In the genomic region with DNA sequence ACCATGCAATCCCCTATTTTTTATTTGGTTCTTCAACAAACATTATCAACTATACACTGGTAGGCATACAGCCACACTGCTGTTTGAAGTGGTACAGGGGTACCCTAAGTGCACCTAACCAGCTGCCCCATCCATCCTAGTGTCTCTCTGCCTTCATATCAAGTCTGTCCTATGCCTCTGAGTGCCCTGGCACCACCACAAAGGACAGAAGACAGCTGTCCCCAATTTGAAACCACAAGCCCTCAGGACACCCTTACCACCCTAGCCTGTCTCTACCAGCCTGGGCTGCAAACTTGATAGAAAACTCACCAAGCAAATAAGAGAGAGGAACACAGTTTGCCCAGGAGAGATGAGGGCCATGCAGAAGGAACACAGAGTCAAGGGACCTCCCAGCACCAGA, we compare ENCODE assay signal across 23 mouse cellular contexts. TPM values are rescaled to one million over a fixed set of nuclear protein-coding genes. Genes with fewer than 3 reads are reported as not detected.
DNase-seq lines count a peak whose midpoint lies in the region; ATAC-seq and TF ChIP-seq lines count a peak whose summit lies in the region.
"Had no signal": no experiment of that assay in that cellular context is flagged by ENCODE, and none has a peak within 500 bp of the region (broad histone marks: within the 10 kb centered on the region; RNA-seq: fewer than 3 reads in every experiment).

No protein-coding gene starts in this region.

- H3K9me3 ChIP-seq in forebrain, embryonic 10.5 days, result no peaks in the 10 kb centered on the region
- H3K9me3 ChIP-seq in forebrain, embryonic 14.5 days (replicated peaks; ENCODE audit: control insufficient read depth, low read length), result no peaks in the 10 kb centered on the region
- H3K9me3 ChIP-seq in hindbrain, embryonic 10.5 days, result no peaks in the 10 kb centered on the region
- no peaks in the 10 kb centered on the region for H3K9me3 ChIP-seq in hindbrain, embryonic 16.5 days (ENCODE audit: control insufficient read depth, low read length)
- H3K9me3 ChIP-seq in liver, embryonic 13.5 days (replicated peaks), result no peaks in the 10 kb centered on the region
- no peaks in the 10 kb centered on the region for H3K9me3 ChIP-seq in liver, embryonic 12.5 days (replicated peaks)
- H3K9me3 ChIP-seq: embryonic facial prominence, embryonic 10.5 days; embryonic facial prominence, embryonic 12.5 days; forebrain, embryonic 12.5 days; forebrain, embryonic 15.5 days; G1E had no signal

- no peak overlapping the region for H3ac ChIP-seq in myocyte (ENCODE audit: control insufficient read depth, insufficient read length)

- H3K4me2 ChIP-seq in forebrain, embryonic 14.5 days (ENCODE audit: low read length), result no peak overlapping the region
- H3K4me2 ChIP-seq in hindbrain, embryonic 16.5 days (ENCODE audit: low read length), result no peak overlapping the region
- no peak overlapping the region for H3K4me2 ChIP-seq in liver, embryonic 13.5 days
- H3K4me2 ChIP-seq in liver, embryonic 12.5 days, result no peak overlapping the region
- no peak overlapping the region for H3K4me2 ChIP-seq in myocyte (ENCODE audit: low read depth)
- H3K4me2 ChIP-seq: embryonic facial prominence, embryonic 12.5 days; forebrain, embryonic 12.5 days; forebrain, embryonic 15.5 days had no signal

- 0 out of 2 replicates have a peak overlapping the region, but pooled peaks have one; percentile 13 for H3K27ac ChIP-seq in forebrain, embryonic 10.5 days
- no peak overlapping the region for H3K27ac ChIP-seq in forebrain, embryonic 14.5 days (ENCODE audit: low read depth, low read length)
- H3K27ac ChIP-seq in hindbrain, embryonic 10.5 days, result 0 out of 2 replicates have a peak overlapping the region, but pooled peaks have one; percentile 5
- no peak overlapping the region for H3K27ac ChIP-seq in hindbrain, embryonic 16.5 days (ENCODE audit: low read depth, low read length)
- no peak overlapping the region for H3K27ac ChIP-seq in liver, embryonic 13.5 days
- H3K27ac ChIP-seq in liver, embryonic 12.5 days, result no peak overlapping the region
- H3K27ac ChIP-seq: embryonic facial prominence, embryonic 10.5 days; embryonic facial prominence, embryonic 12.5 days; forebrain, embryonic 12.5 days; forebrain, embryonic 15.5 days had no signal

- no peaks in the 10 kb centered on the region for H3K79me2 ChIP-seq in myocyte (ENCODE audit: control insufficient read depth, insufficient read depth)

- H3K36me3 ChIP-seq in forebrain, embryonic 10.5 days (replicated peaks), result peaks cover 91% of the 10 kb centered on the region
- peaks cover 8% of the 10 kb centered on the region; the same call in 1 of the 2 replicates for H3K36me3 ChIP-seq in forebrain, embryonic 14.5 days (ENCODE audit: control insufficient read depth, insufficient read depth, low read length)
- peaks cover 48% of the 10 kb centered on the region for H3K36me3 ChIP-seq in hindbrain, embryonic 10.5 days
- H3K36me3 ChIP-seq in hindbrain, embryonic 16.5 days (ENCODE audit: control insufficient read depth, insufficient read depth, low read length), result no peaks in the 10 kb centered on the region
- H3K36me3 ChIP-seq in liver, embryonic 13.5 days, result peaks cover 48% of the 10 kb centered on the region
- H3K36me3 ChIP-seq in liver, embryonic 12.5 days, result peaks cover 57% of the 10 kb centered on the region
- H3K36me3 ChIP-seq in myocyte (ENCODE audit: control insufficient read depth, insufficient read depth), result no peaks in the 10 kb centered on the region
- H3K36me3 ChIP-seq: embryonic facial prominence, embryonic 12.5 days; forebrain, embryonic 15.5 days had no signal

- no peak overlapping the region for H3K4me3 ChIP-seq in forebrain, embryonic 10.5 days
- H3K4me3 ChIP-seq in forebrain, embryonic 14.5 days (ENCODE audit: low read depth, low read length), result no peak overlapping the region
- H3K4me3 ChIP-seq in hindbrain, embryonic 10.5 days, result no peak overlapping the region
- no peak overlapping the region for H3K4me3 ChIP-seq in hindbrain, embryonic 16.5 days (ENCODE audit: low read length)
- no peak overlapping the region for H3K4me3 ChIP-seq in liver, embryonic 13.5 days (replicated peaks)
- H3K4me3 ChIP-seq in liver, embryonic 12.5 days, result no peak overlapping the region
- H3K4me3 ChIP-seq in myocyte, result no peak overlapping the region
- H3K4me3 ChIP-seq: embryonic facial prominence, embryonic 10.5 days; embryonic facial prominence, embryonic 12.5 days; forebrain, embryonic 12.5 days; forebrain, embryonic 15.5 days had no signal

- TF ChIP-seq POLR2A in myocyte (IDR thresholded peaks at IDR 0.05; ENCODE audit: insufficient read length, low read depth), result no peak

- ATAC-seq in forebrain, embryonic 14.5 days, result no peak
- no peak for ATAC-seq in hindbrain, embryonic 16.5 days
- ATAC-seq in liver, embryonic 13.5 days (ENCODE audit: low read depth), result no peak
- no peak for ATAC-seq in liver, embryonic 12.5 days
- ATAC-seq: forebrain, embryonic 15.5 days; Patski had no signal

- no peak for DNase-seq in forebrain, embryonic 10.5 days (ENCODE audit: extremely low spot score, low spot score)
- no peak for DNase-seq in forebrain, embryonic 14.5 days (ENCODE audit: low spot score)
- DNase-seq in hindbrain, embryonic 10.5 days (ENCODE audit: low spot score), result no peak
- DNase-seq in liver, embryonic 13.5 days, result no peak
- DNase-seq: adrenal gland, adult 8-10 months; adrenal gland, postnatal 14 days; adrenal gland, postnatal 36 days; B cell, adult 2 months; cerebellum, adult 11-12 months; cerebellum, adult 2 months; cerebellum, adult 9-10 months; cerebellum, postnatal 10 days; cerebellum, postnatal 25 days had no signal

- H3K4me1 ChIP-seq in forebrain, embryonic 10.5 days, result peaks cover 4% of the 10 kb centered on the region; the same call in 1 of the 2 replicates
- H3K4me1 ChIP-seq in forebrain, embryonic 14.5 days (ENCODE audit: control insufficient read depth, insufficient read depth, low read length), result peaks cover 5% of the 10 kb centered on the region; the same call in 1 of the 2 replicates
- peaks cover 37% of the 10 kb centered on the region for H3K4me1 ChIP-seq in hindbrain, embryonic 10.5 days (replicated peaks)
- peaks cover 7% of the 10 kb centered on the region for H3K4me1 ChIP-seq in hindbrain, embryonic 16.5 days (ENCODE audit: control insufficient read depth, insufficient read depth, low read depth, low read length)
- H3K4me1 ChIP-seq in liver, embryonic 13.5 days (replicated peaks), result peaks cover 6% of the 10 kb centered on the region
- peaks cover 11% of the 10 kb centered on the region for H3K4me1 ChIP-seq in liver, embryonic 12.5 days
- H3K4me1 ChIP-seq: embryonic facial prominence, embryonic 12.5 days had no signal

- H3K27me3 ChIP-seq in forebrain, embryonic 10.5 days (ENCODE audit: poor library complexity, severe bottlenecking), result no peaks in the 10 kb centered on the region
- no peaks in the 10 kb centered on the region for H3K27me3 ChIP-seq in forebrain, embryonic 14.5 days (replicated peaks; ENCODE audit: control insufficient read depth, insufficient read depth, low read length)
- no peaks in the 10 kb centered on the region for H3K27me3 ChIP-seq in hindbrain, embryonic 10.5 days (ENCODE audit: insufficient read depth, poor library complexity, severe bottlenecking)
- no peaks in the 10 kb centered on the region for H3K27me3 ChIP-seq in hindbrain, embryonic 16.5 days (replicated peaks; ENCODE audit: control insufficient read depth, insufficient read depth, low read length)
- H3K27me3 ChIP-seq in liver, embryonic 13.5 days, result no peaks in the 10 kb centered on the region
- H3K27me3 ChIP-seq in liver, embryonic 12.5 days (replicated peaks), result no peaks in the 10 kb centered on the region
- no peaks in the 10 kb centered on the region for H3K27me3 ChIP-seq in myocyte (ENCODE audit: control insufficient read depth, insufficient read depth, insufficient read length)
- H3K27me3 ChIP-seq: CH12.LX; embryonic facial prominence, embryonic 12.5 days; forebrain, embryonic 12.5 days; forebrain, embryonic 15.5 days; Patski had no signal

- H3K9ac ChIP-seq in forebrain, embryonic 14.5 days (ENCODE audit: low read length), result no peak overlapping the region
- H3K9ac ChIP-seq in hindbrain, embryonic 16.5 days (ENCODE audit: low read depth, low read length), result no peak overlapping the region
- 0 out of 2 replicates have a peak overlapping the region, but pooled peaks have one; percentile 2 for H3K9ac ChIP-seq in liver, embryonic 13.5 days
- no peak overlapping the region for H3K9ac ChIP-seq in liver, embryonic 12.5 days
- H3K9ac ChIP-seq: embryonic facial prominence, embryonic 12.5 days; forebrain, embryonic 12.5 days; forebrain, embryonic 15.5 days had no signal

TF ChIP-seq in myocyte, 11 proteins besides CTCF, POLR2A, EP300 and RAD21:
- TF ChIP-seq MYOD1 (IDR thresholded peaks at IDR 0.05; ENCODE audit: control insufficient read depth in 1 of 3, insufficient read length in 2 of 3, low read depth in 2 of 3), result peak in 2 of 3 experiments; percentile 22 to 47
- no peak for TF ChIP-seq E2F4 (IDR thresholded peaks at IDR 0.05; ENCODE audit: insufficient read depth)
- peak in 2 of 3 experiments; percentile 54 to 66 for TF ChIP-seq MYOG (IDR thresholded peaks at IDR 0.05; ENCODE audit: control insufficient read depth in 1 of 3, insufficient read depth in 1 of 3, insufficient read length in 2 of 3, low read depth in 2 of 3)

RNA-seq across cellular contexts. Expression of gene Ccdc88c, which starts 51.3 kb away (rescaled TPM):
- polyA plus RNA-seq in forebrain, embryonic 10.5 days (2016; fragmentation: Nextera tagmentation; extraction: Ambion mirVana), result 19.8 and 22.6 TPM in 2 replicates
- 11.6 and 15.3 TPM in 2 replicates for polyA plus RNA-seq in forebrain, embryonic 14.5 days (2014; fragmentation: Nextera tagmentation; extraction: Ambion mirVana)
- polyA plus RNA-seq in hindbrain, embryonic 10.5 days (2016; fragmentation: Nextera tagmentation; extraction: Ambion mirVana), result 13.3 and 17.6 TPM in 2 replicates
- polyA plus RNA-seq in hindbrain, embryonic 16.5 days (2015; fragmentation: Nextera tagmentation; extraction: Ambion mirVana), result 9.0 and 10.9 TPM in 2 replicates
- 5.4 and 5.8 TPM in 2 replicates for polyA plus RNA-seq in liver, embryonic 13.5 days (2015; fragmentation: Nextera tagmentation; extraction: Ambion mirVana)
- polyA plus RNA-seq in liver, embryonic 12.5 days (2016; fragmentation: Nextera tagmentation; extraction: Ambion mirVana), result 8.4 and 9.6 TPM in 2 replicates
- 18.0 TPM for polyA plus RNA-seq in myocyte (2012; fragmentation: generic; extraction: Trizol)

Comparison
In these comparisons a context has a peak if more than half of its experiments do, and no peak if none do; other contexts are left out.
1. H3K27ac ChIP-seq: peak in forebrain, embryonic 10.5 days (single experiment) and hindbrain, embryonic 10.5 days (single experiment); none in forebrain, embryonic 14.5 days (single experiment), hindbrain, embryonic 16.5 days (single experiment), liver, embryonic 13.5 days (single experiment) and liver, embryonic 12.5 days (single experiment).